Mouse (Mus musculus): Measurements from ENCODE around the gene Naa38. TPM values are rescaled to one million over a fixed set of nuclear protein-coding genes. Genes with fewer than 3 reads are reported as not detected.

The Naa38 gene
- total RNA-seq, 2 experiments from 2014 or later = 100 to 116 TPM

- no peak for DNase-seq (ENCODE audit: extremely low spot score in 1 of 2, low spot score in 1 of 2)
These were observed 17.3 kb downstream of the Naa38 start for GRCm38 (mm10) chr11:69412548-69412947.

GRCm38 (mm10) chr11:69413221-69414181 is 18.2 kb downstream of the Naa38 start, which contains the start of gene Kdm6b:
Kdm6b (minus strand) TSS chr11:69413675.
- DNase-seq (ENCODE audit: extremely low spot score in 1 of 2, low spot score in 1 of 2) = peak in 1 of 2 experiments; percentile 48

GRCm38 (mm10) chr11:69414421-69415326 is 19.4 kb downstream of the Naa38 start:
- peak in 1 of 2 experiments; percentile 47 for DNase-seq (ENCODE audit: extremely low spot score in 1 of 2, low spot score in 1 of 2)

- peak in 1 of 2 experiments; percentile 45 for DNase-seq (ENCODE audit: extremely low spot score in 1 of 2, low spot score in 1 of 2)
These were observed 20.0 kb downstream of the Naa38 start for GRCm38 (mm10) chr11:69415327-69415667.

GRCm38 (mm10) chr11:69415668-69416451 is 20.6 kb downstream of the Naa38 start:
- DNase-seq (ENCODE audit: extremely low spot score in 1 of 2, low spot score in 1 of 2) = peak; percentile 40 to 45

GRCm38 (mm10) chr11:69416509-69416908 is 21.2 kb downstream of the Naa38 start:
- no peak for DNase-seq (ENCODE audit: extremely low spot score in 1 of 2, low spot score in 1 of 2)

GRCm38 (mm10) chr11:69416921-69417448 is 21.7 kb downstream of the Naa38 start:
- DNase-seq (ENCODE audit: extremely low spot score in 1 of 2, low spot score in 1 of 2) = no peak

- DNase-seq (ENCODE audit: extremely low spot score in 1 of 2, low spot score in 1 of 2) = peak; percentile 80 to 85
These were observed 22.4 kb downstream of the Naa38 start for GRCm38 (mm10) chr11:69417449-69418384.

- peak; percentile 65 to 72 for DNase-seq (ENCODE audit: extremely low spot score in 1 of 2, low spot score in 1 of 2)
These were observed 23.5 kb downstream of the Naa38 start for GRCm38 (mm10) chr11:69418481-69419442.

- DNase-seq (ENCODE audit: extremely low spot score in 1 of 2, low spot score in 1 of 2) = no peak
These were observed 24.1 kb downstream of the Naa38 start for GRCm38 (mm10) chr11:69419443-69419812.

- no peak for DNase-seq (ENCODE audit: extremely low spot score in 1 of 2, low spot score in 1 of 2)
These were observed 24.7 kb downstream of the Naa38 start for GRCm38 (mm10) chr11:69419813-69420553.

GRCm38 (mm10) chr11:69420554-69421000 is 25.3 kb downstream of the Naa38 start:
- DNase-seq (ENCODE audit: extremely low spot score in 1 of 2, low spot score in 1 of 2) = no peak

GRCm38 (mm10) chr11:69421131-69421977 is 26.1 kb downstream of the Naa38 start:
- DNase-seq (ENCODE audit: extremely low spot score in 1 of 2, low spot score in 1 of 2) = no peak

GRCm38 (mm10) chr11:69422842-69423241 is 27.6 kb downstream of the Naa38 start:
- DNase-seq (ENCODE audit: extremely low spot score in 1 of 2, low spot score in 1 of 2) = no peak

- no peak for DNase-seq (ENCODE audit: extremely low spot score in 1 of 2, low spot score in 1 of 2)
These were observed 28.6 kb downstream of the Naa38 start for GRCm38 (mm10) chr11:69423885-69424284.

GRCm38 (mm10) chr11:69426246-69426645 is 31.0 kb downstream of the Naa38 start:
- DNase-seq (ENCODE audit: extremely low spot score in 1 of 2, low spot score in 1 of 2) = no peak

All from layer of hippocampus, postnatal 25 days (tissue).